Mouse (Mus musculus) left cerebral cortex, adult 9 months (tissue): ENCODE results near the gene Prl3b1.

Experiments
- DNase-seq, 2 experiments: peaks; one replicate each; pipeline ENCODE4 v3.0.0; 2022; ENCODE audit warnings: low spot score in 2 of 2

The Prl3b1 gene

DNA sequence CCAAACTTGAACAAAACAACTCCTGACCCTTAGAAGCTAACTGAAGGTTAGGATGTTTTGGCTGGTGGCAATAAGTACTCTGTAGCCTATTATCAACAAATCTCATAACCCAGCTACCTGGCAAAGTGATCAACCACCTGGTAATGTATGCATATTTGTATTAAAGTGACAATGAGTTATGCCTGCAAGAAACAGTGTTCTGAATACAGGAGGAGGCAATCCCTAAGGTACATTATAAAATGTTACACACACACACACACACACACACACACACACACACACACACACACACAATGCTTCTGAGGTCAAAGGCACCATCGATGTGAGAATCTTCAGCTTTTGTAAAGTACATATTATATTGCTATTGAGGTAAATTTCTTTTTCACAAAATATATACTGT is at the start of gene Prl3b1:
Gene Prl3b1, plus strand, starts transcription at position 301 of the 400 bp plus-strand sequence.
- no peak for DNase-seq

DNA sequence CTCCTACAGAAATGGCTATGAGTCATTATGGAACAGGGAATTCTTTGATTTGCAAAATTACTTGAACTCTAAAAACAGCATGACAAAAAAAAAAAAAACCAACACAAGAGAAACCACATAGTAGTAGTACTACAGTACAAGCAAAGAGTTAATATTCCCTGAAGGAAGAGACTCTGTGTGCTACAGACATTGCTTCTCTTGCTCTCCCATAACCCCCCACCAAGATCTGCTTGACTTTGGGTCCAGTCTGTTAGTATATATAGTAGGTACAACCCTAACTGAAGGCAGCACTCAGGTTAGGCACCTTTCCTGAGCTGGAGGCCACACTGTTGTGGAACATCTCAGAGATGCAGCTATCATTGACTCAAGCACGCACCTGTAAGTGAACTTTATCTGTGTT is 45.3 kb upstream of the Prl3b1 start, which contains the start of gene Prl3c1:
Gene Prl3c1, plus strand, starts transcription at position 301 of the 400 bp plus-strand sequence.
- DNase-seq, result no peak

GRCm38 (mm10) chr13:27259136-27259535 is 17.5 kb downstream of the Prl3b1 start, which contains the start of gene Prl3a1:
Gene Prl3a1, plus strand, starts transcription at chr13:27259436.
- no peak for DNase-seq
